Mouse (Mus musculus) kidney, adult 2 months (tissue): ENCODE measurements at regions not wholly inside any gene's neighbourhood (a gene's known extent, or its start where the extent isn't known, plus 50 kb on each side); places are given as distances from the start of the nearest gene placed in this dataset.

Experiments used
- CTCF ChIP-seq: fragments of 200-500 bp; conservative IDR thresholded peaks from 2 replicates; pipeline ENCODE4 v1.5.1; 2011; ENCODE audit warnings: low read depth, mild to moderate bottlenecking, control low read depth, low read length, moderate library complexity, mixed read lengths; ENCODE audit not compliant: insufficient read depth, insufficient read length
- POLR2A ChIP-seq: fragments of 200-500 bp; IDR thresholded peaks from one replicate; pipeline ENCODE4 v1.6.1; 2011; ENCODE audit warnings: low read depth, low read length, control low read depth

- TF ChIP-seq CTCF = no peak
- TF ChIP-seq POLR2A = no peak
Observed at GRCm38 (mm10) chr11:63213901-63214425, 85.2 kb downstream of the Pmp22 start.
